Mouse (Mus musculus): ENCODE measurements at regions not wholly inside any gene's neighbourhood (a gene's known extent, or its start where the extent isn't known, plus 50 kb on each side); places are given as distances from the start of the nearest gene placed in this dataset.

DNA sequence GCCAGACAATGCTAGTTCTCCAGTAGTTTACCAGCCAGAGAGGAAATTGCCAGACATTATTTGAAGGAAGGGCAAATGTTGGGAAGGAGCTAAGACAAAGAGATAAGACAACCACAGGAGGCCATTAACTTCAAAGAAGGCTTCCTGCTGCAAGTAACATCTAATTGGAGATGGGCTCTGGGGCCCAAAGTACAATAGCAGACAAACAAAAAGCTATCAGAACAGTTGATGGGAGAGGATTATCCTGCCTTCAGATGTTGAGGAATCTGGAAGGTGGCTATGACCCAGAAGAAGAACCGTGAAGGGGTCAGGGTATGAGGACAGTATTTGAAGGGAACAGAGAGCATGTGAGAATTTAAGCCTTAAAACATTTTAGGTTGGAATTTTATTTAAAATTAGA is 100.2 kb upstream of the Cited2 start:
- Histone ChIP-seq H3K9ac (ENCODE audit: low read length) (no peak overlapping the region), H3K4me1 (ENCODE audit: control insufficient read depth, insufficient read depth, low read length) (no peaks in the 10 kb centered on the region), H3K4me2 (ENCODE audit: low read depth, low read length) (no peak overlapping the region), H3K36me3 (ENCODE audit: control insufficient read depth, insufficient read depth, low read length) (no peaks in the 10 kb centered on the region), H3K9me3 (replicated peaks; ENCODE audit: control insufficient read depth, low read length) (no peaks in the 10 kb centered on the region), H3K27me3 (ENCODE audit: control insufficient read depth, insufficient read depth, low read length) (no peaks in the 10 kb centered on the region), H3K4me3 (replicated peaks; ENCODE audit: low read length) (no peak overlapping the region), H3K27ac (ENCODE audit: low read length) (no peak overlapping the region)
- ATAC-seq (ENCODE audit: insufficient read depth, low FRiP score) = no peak
- 38% methylated on average over 1 of the region's 1 CpGs for WGBS

DNA sequence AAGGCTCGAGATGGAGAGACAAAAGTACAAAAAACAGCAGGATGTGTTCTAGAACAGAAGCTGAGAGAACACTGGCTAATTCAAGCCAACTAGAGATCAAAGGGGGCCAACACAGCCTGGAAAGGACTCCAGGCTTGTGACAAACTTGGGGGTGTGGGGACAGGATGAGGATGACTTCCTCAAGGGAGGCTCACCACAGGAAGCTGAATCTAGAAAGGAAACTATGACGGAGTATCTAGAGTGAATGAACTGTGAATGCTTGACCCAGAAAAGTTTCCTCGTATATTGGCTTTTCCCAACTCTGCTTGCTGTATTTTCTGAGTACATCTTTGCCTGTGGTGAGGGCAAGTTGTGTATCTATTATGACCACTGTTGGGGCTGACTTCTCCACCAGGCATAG is 93.3 kb upstream of the Cited2 start:
- WGBS = 76% methylated on average over 3 of the region's 3 CpGs
- Histone ChIP-seq H3K4me1 (ENCODE audit: control insufficient read depth, insufficient read depth, low read length) (peaks cover 4% of the 10 kb centered on the region; the same call in 1 of the 2 replicates), H3K36me3 (ENCODE audit: control insufficient read depth, insufficient read depth, low read length) (no peaks in the 10 kb centered on the region), H3K27me3 (ENCODE audit: control insufficient read depth, insufficient read depth, low read length) (no peaks in the 10 kb centered on the region), H3K4me2 (ENCODE audit: low read depth, low read length) (no peak overlapping the region), H3K4me3 (replicated peaks; ENCODE audit: low read length) (no peak overlapping the region), H3K9me3 (replicated peaks; ENCODE audit: control insufficient read depth, low read length) (no peaks in the 10 kb centered on the region), H3K27ac (ENCODE audit: low read length) (no peak overlapping the region), H3K9ac (ENCODE audit: low read length) (no peak overlapping the region)
- ATAC-seq (ENCODE audit: insufficient read depth, low FRiP score) = no peak

DNA sequence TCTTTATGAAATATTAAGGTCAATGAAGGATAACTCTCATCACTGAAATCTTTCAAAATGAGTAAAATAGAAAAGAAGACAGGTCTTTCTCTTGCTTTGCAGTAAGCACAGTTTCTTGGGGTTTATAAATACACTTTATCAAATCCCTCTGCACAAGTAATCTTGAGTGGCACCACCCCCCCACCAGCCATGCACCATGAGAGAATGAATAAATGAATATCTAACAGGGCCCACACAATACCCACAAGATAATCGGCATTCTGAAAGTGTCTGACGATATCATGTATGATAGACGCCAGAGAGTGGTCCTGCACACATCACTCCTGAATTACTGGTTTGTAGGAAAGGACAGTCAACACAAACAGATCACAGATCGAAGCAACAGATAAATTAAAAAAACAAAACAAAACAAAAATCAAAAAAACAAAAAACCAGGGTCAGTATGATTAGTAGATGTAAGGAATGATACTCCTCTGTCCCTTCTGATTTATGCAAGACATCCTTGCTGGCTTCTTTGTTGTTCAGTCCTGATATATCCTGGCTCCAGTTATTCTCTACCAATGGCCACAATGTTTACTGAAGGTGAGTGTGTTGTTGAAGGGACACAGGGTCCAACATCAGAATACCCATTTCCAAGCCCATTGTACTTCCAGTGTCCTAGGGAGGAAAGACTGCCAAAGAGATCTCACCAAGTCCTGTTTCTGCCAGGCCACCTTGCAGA is 92.0 kb upstream of the Cited2 start:
- H3K9ac ChIP-seq (ENCODE audit: low read length) = no peak overlapping the region
- no peaks in the 10 kb centered on the region for H3K9me3 ChIP-seq (replicated peaks; ENCODE audit: control insufficient read depth, low read length)
- H3K4me1 ChIP-seq (ENCODE audit: control insufficient read depth, insufficient read depth, low read length) = peaks cover 4% of the 10 kb centered on the region; the same call in 1 of the 2 replicates
- H3K27ac ChIP-seq (ENCODE audit: low read length) = no peak overlapping the region
- H3K4me3 ChIP-seq (replicated peaks; ENCODE audit: low read length) = no peak overlapping the region
- 89% methylated on average over 4 of the region's 4 CpGs for WGBS
- no peaks in the 10 kb centered on the region for H3K27me3 ChIP-seq (ENCODE audit: control insufficient read depth, insufficient read depth, low read length)
- H3K36me3 ChIP-seq (ENCODE audit: control insufficient read depth, insufficient read depth, low read length) = no peaks in the 10 kb centered on the region
- ATAC-seq (ENCODE audit: insufficient read depth, low FRiP score) = no peak
- H3K4me2 ChIP-seq (ENCODE audit: low read depth, low read length) = no peak overlapping the region

DNA sequence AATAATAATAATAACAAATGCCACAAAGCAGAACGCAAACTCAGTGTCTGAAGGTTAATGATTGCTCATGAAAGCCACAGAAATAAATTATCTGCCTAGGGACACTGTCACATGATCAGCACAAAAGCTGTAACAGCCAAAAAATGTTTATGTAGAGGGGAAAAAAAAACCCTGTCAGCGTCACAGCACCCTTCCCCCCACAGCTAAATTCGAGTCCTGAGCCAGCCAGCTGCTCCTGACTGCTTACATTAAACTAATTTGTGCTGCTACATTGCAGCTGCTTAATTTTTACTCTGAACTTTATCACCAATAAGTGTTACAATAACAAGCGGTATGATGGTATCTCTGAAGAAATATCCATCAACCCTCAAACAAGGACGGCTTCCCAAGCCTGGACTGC is 91.2 kb upstream of the Cited2 start:
- Histone ChIP-seq H3K9ac (ENCODE audit: low read length) (no peak overlapping the region), H3K36me3 (ENCODE audit: control insufficient read depth, insufficient read depth, low read length) (no peaks in the 10 kb centered on the region), H3K4me3 (replicated peaks; ENCODE audit: low read length) (no peak overlapping the region), H3K4me1 (ENCODE audit: control insufficient read depth, insufficient read depth, low read length) (peaks cover 4% of the 10 kb centered on the region; the same call in 1 of the 2 replicates), H3K9me3 (replicated peaks; ENCODE audit: control insufficient read depth, low read length) (no peaks in the 10 kb centered on the region), H3K27ac (ENCODE audit: low read length) (no peak overlapping the region; the same call in 1 of the 2 replicates), H3K4me2 (ENCODE audit: low read depth, low read length) (peak overlapping the region; percentile 13; the same call in 1 of the 2 replicates), H3K27me3 (ENCODE audit: control insufficient read depth, insufficient read depth, low read length) (no peaks in the 10 kb centered on the region)
- ATAC-seq (ENCODE audit: insufficient read depth, low FRiP score) = 0 out of 2 replicates have a peak, but pooled peaks have one; percentile 25
- 19% methylated on average over 5 of the region's 5 CpGs for WGBS

DNA sequence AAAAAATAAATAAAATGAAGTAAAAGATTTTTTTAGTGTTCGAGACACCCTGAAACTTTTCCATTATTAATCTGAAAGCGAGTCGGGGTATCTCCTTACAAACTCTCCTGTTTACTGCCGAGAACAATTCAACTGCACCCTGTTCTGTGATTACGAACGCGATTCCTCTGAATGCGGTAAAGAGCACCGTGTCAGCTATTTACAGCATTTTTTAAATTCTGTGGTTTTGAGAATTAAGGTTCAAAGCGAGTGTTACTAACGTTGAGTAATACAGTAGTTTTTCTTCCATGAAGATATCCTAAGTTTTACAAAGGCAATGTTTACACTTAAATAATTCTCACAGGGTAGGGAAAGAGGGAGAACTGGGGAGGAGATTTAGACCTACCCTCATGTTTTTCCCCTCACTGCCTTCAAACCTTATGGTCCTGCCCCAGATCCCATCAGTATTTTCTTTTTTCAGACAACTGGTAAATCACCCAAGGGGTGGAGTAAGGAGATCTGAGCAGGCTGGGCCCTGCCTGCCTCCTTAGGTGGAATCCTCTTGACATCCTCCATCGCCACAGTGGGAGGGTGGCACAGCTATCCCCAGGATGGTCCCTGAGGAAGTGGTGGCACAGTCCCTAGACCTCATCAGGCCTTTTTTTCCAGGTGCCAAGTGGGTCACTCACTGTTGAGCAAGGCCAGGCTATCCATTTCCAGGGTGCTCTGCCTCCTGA is 89.9 kb upstream of the Cited2 start:
- Histone ChIP-seq H3K4me1 (ENCODE audit: control insufficient read depth, insufficient read depth, low read length) (peaks cover 4% of the 10 kb centered on the region; the same call in 1 of the 2 replicates), H3K27me3 (ENCODE audit: control insufficient read depth, insufficient read depth, low read length) (no peaks in the 10 kb centered on the region), H3K36me3 (ENCODE audit: control insufficient read depth, insufficient read depth, low read length) (no peaks in the 10 kb centered on the region), H3K4me2 (ENCODE audit: low read depth, low read length) (no peak overlapping the region), H3K4me3 (replicated peaks; ENCODE audit: low read length) (no peak overlapping the region), H3K9me3 (replicated peaks; ENCODE audit: control insufficient read depth, low read length) (no peaks in the 10 kb centered on the region), H3K27ac (ENCODE audit: low read length) (no peak overlapping the region), H3K9ac (ENCODE audit: low read length) (no peak overlapping the region)
- ATAC-seq (ENCODE audit: insufficient read depth, low FRiP score) = no peak
- 66% methylated on average over 12 of the region's 12 CpGs for WGBS

DNA sequence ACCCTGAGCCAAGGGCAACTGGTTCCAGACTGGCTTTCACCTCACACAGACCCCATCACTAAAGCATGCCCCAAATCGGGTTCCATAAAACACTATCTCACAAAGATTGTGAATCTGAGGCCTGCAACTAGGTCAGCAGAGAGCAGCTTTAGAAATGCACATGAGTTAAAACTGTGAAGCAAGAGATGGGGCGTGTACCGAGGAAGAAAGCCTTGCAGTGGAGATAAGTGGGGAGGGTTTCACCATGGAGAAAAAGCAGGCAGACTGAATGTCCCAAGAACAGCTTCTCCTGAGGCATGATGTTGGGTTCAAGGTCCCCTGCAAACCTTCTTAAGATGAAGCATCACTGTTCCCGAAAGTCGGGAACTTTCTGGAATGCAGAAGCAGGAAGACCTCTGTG is 77.7 kb upstream of the Cited2 start:
- Histone ChIP-seq H3K36me3 (ENCODE audit: control insufficient read depth, insufficient read depth, low read length) (no peaks in the 10 kb centered on the region), H3K4me2 (ENCODE audit: low read depth, low read length) (no peak overlapping the region), H3K9me3 (replicated peaks; ENCODE audit: control insufficient read depth, low read length) (no peaks in the 10 kb centered on the region), H3K27ac (ENCODE audit: low read length) (no peak overlapping the region), H3K4me1 (ENCODE audit: control insufficient read depth, insufficient read depth, low read length) (no peaks in the 10 kb centered on the region), H3K9ac (ENCODE audit: low read length) (no peak overlapping the region), H3K4me3 (replicated peaks; ENCODE audit: low read length) (no peak overlapping the region), H3K27me3 (ENCODE audit: control insufficient read depth, insufficient read depth, low read length) (no peaks in the 10 kb centered on the region)
- ATAC-seq (ENCODE audit: insufficient read depth, low FRiP score) = no peak; the same call in 1 of the 2 replicates
- WGBS = 79% methylated on average over 5 of the region's 5 CpGs

DNA sequence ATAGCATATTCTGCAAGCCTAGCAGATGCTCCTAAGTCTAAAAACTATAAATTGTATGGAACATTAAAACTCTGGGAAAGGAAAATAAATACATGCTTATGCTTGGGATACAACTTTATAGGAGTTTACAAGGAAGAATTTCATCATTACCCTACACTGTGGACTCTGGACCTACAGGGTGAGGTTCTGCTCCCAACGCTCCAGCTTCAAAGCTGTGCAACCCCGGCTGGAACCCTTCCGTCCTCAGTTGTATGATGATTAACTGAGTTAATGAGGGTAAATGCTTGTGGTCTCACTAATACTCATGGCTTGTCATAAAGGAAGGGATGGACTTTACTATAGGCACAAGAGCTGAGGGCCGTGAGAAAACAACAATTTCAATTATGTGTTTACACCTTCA is 76.6 kb upstream of the Cited2 start:
- Histone ChIP-seq H3K36me3 (ENCODE audit: control insufficient read depth, insufficient read depth, low read length) (no peaks in the 10 kb centered on the region), H3K9me3 (replicated peaks; ENCODE audit: control insufficient read depth, low read length) (no peaks in the 10 kb centered on the region), H3K4me2 (ENCODE audit: low read depth, low read length) (no peak overlapping the region), H3K9ac (ENCODE audit: low read length) (no peak overlapping the region), H3K4me1 (ENCODE audit: control insufficient read depth, insufficient read depth, low read length) (no peaks in the 10 kb centered on the region), H3K27ac (ENCODE audit: low read length) (no peak overlapping the region; the same call in 1 of the 2 replicates), H3K4me3 (replicated peaks; ENCODE audit: low read length) (no peak overlapping the region), H3K27me3 (ENCODE audit: control insufficient read depth, insufficient read depth, low read length) (no peaks in the 10 kb centered on the region)
- WGBS = 75% methylated on average over 4 of the region's 4 CpGs
- peak; percentile 73 for ATAC-seq (ENCODE audit: insufficient read depth, low FRiP score)

DNA sequence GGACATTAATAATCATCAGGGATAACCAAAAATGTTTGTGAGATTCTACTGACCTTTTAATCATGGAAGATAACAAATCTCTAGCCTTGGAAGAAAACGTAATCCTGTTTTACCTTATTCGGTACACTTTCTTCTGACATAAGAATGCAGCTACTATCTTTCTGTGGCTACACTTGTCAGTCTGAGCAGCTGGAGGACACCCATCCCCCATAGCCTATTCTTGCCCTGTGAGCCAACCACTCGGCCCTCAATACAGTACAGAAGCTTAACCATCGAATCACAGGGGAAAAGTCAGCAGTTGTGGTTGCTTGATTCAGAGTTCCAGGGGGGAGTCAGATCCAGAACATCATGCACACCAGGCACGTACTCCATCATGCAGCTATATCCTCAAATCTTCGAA is 74.9 kb upstream of the Cited2 start:
- Histone ChIP-seq H3K36me3 (ENCODE audit: control insufficient read depth, insufficient read depth, low read length) (no peaks in the 10 kb centered on the region), H3K27ac (ENCODE audit: low read length) (no peak overlapping the region)

DNA sequence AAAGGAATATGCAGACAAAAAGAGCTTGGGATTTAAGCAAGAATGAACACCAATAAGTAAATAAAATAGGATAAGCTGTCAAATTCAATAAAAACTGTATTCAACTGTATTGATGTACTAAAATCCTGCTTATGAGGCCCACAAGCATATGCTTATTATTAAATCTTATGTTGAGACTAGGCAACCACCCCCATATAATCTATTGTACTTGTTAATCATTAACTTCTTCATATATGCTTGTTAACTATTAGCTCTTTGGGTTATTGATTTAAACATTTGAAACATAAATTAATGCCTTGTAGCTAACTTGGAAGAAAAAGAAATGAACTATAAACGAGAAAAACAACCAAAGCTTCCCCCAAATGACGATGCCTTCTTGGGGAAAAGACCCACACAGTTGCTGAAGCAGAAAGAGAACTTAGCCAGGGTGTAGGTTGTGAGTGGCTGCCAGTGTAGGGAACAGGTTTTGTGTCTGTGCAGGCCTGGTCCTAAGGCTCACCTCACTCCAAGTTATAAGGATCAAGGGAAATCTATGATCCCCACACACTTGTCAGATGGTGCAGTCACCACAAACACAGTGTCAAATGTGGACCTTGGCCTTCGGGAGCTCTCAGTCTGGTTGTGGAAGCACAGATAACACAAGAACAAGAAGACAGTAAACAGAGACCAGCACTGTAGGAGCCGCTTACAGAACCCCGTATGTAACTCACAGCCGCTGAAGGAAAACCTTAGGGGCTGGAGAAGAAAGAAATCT is 71.8 kb upstream of the Cited2 start:
- ATAC-seq (ENCODE audit: insufficient read depth, low FRiP score) = peak; percentile 71
- H3K36me3 ChIP-seq (ENCODE audit: control insufficient read depth, insufficient read depth, low read length) = no peaks in the 10 kb centered on the region
- H3K4me2 ChIP-seq (ENCODE audit: low read depth, low read length) = no peak overlapping the region
- peaks cover 5% of the 10 kb centered on the region; the same call in 1 of the 2 replicates for H3K4me1 ChIP-seq (ENCODE audit: control insufficient read depth, insufficient read depth, low read length)
- H3K27me3 ChIP-seq (ENCODE audit: control insufficient read depth, insufficient read depth, low read length) = no peaks in the 10 kb centered on the region
- H3K4me3 ChIP-seq (replicated peaks; ENCODE audit: low read length) = no peak overlapping the region
- H3K9ac ChIP-seq (ENCODE audit: low read length) = no peak overlapping the region
- WGBS = 62% methylated on average over 6 of the region's 6 CpGs
- no peaks in the 10 kb centered on the region for H3K9me3 ChIP-seq (replicated peaks; ENCODE audit: control insufficient read depth, low read length)
- peak overlapping the region; percentile 83 for H3K27ac ChIP-seq (ENCODE audit: low read length)

More for the DNA sequence above, 74.9 kb upstream of the Cited2 start:
- Histone ChIP-seq H3K4me1 (ENCODE audit: control insufficient read depth, insufficient read depth, low read length) (peaks cover under 1% of the 10 kb centered on the region; the same call in 1 of the 2 replicates), H3K4me2 (ENCODE audit: low read depth, low read length) (no peak overlapping the region), H3K9ac (ENCODE audit: low read length) (no peak overlapping the region), H3K4me3 (replicated peaks; ENCODE audit: low read length) (no peak overlapping the region), H3K9me3 (replicated peaks; ENCODE audit: control insufficient read depth, low read length) (no peaks in the 10 kb centered on the region), H3K27me3 (ENCODE audit: control insufficient read depth, insufficient read depth, low read length) (no peaks in the 10 kb centered on the region)
- ATAC-seq (ENCODE audit: insufficient read depth, low FRiP score) = no peak
- 58% methylated on average over 6 of the region's 6 CpGs for WGBS

All from stomach, embryonic 16.5 days (tissue).